Mouse (Mus musculus) CD4-positive, CD25-positive, alpha-beta regulatory T cell (primary cell): ENCODE results near the gene Krtap4-13. TPM values are rescaled to one million over a fixed set of nuclear protein-coding genes. Genes with fewer than 3 reads are reported as not detected.

Experiments used
- polyA plus RNA-seq: library from polyadenylated mRNA; unstranded; fragments of 100-300 nt; shearing (Covaris generic); gene quantifications from one replicate; pipeline ENCODE4 v1.2.1, GENCODE M21; 2017

Gene Krtap4-13
- polyA plus RNA-seq: not detected

DNA sequence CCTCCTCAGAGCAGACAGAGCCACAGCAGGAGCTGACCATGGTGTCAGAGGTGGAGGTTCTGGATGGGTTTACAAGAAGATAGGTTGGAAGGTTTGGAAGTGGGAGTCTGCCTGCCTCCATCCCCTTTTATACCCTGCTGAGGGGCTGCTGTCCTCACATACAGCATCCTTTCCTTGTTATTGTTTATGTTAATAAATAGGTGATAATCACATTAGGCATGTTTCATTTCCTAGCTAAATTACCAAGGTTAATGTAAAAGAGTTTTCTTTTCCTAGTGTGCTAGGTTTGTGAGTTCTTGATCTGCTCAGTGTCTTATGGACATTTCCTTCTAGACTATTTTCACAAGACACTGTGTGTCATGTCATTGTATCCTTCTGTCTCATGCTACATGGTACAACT lies at the start of gene Krtap4-13:
Krtap4-13 (minus strand) TSS at position 101 of the 400 bp plus-strand sequence.

DNA sequence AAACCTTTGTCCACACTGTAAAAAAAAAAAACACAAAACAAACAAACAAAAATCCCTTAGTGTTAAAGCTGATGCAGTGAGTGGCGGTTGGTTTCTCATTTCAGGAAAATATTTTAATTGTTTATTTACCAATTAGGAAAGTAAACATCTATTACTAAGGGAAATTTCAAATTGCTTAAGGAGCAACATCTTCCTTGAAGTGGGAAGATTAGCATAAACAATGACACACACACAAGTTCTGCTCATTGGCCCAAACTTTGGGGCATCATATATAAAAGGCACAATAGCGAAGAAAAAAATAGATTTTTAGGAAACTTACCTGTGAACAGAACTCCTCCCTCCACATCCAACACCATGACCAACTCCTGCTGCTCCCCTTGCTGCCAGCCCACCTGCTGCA lies 47.9 kb upstream of the Krtap4-13 start, which contains the start of gene Gm11568:
Gm11568 (plus strand) TSS at position 301 of the 400 bp plus-strand sequence.

DNA sequence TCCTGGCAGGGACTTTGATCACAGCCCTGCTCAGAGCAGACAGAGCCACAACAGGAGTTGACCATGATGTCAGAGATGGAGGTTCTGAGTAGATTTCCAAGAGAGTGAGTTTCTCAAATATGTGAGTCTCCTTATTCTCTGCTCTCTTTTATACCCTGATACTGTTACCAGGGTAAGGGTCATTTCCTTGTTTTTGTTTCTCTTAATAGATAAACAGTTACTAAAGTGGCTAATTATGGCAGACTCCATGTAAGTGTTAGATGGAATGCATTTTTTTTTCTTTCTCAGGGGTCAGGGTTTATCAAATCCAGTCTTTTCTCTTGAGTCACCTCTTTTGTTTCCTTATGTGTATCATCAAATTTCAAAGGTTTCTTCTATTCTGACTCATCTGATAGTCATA lies 41.8 kb upstream of the Krtap4-13 start, which contains the start of gene Krtap4-16:
Krtap4-16 (minus strand) TSS at position 101 of the 400 bp plus-strand sequence.

DNA sequence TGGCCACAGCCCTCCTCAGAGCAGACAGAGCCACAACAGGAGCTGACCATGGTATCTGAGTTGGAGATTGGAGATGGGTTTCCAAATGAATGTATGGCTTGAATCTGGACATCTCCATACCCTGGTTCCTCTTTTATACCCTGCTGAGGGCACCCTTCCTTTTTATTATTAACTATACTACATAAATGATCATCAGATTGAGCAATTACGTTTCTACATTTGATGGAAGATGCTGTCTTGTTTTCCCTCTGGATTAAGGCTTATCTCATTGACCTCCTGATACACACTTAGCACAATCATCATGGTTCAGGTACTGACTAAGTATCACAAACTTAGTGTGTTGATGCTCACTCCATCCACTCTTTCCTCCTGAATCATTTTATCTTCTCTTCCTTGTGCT lies 28.3 kb upstream of the Krtap4-13 start, which contains the start of gene 2300003K06Rik:
2300003K06Rik (minus strand) TSS at position 101 of the 400 bp plus-strand sequence.

DNA sequence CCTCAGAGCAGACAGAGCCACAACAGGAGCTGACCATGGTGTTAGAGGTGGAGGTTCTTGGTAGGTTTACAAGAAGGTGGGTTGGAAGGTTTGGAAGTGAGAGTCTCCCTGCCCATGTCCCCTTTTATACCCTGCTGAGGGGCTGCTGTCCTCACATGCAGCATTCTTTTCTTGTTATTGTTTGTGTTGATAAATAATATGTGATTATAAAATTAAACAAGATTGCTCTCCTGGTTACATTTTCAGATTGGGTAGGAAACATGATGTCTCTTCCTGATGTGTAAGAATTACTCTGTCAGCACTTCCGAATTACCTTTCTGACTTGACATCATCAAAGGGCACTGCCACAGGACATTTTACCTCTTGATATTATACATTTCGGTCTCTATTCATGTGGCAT lies 5.9 kb upstream of the Krtap4-13 start, which contains the start of gene Gm11564:
Gm11564 (minus strand) TSS at position 101 of the 400 bp plus-strand sequence.

DNA sequence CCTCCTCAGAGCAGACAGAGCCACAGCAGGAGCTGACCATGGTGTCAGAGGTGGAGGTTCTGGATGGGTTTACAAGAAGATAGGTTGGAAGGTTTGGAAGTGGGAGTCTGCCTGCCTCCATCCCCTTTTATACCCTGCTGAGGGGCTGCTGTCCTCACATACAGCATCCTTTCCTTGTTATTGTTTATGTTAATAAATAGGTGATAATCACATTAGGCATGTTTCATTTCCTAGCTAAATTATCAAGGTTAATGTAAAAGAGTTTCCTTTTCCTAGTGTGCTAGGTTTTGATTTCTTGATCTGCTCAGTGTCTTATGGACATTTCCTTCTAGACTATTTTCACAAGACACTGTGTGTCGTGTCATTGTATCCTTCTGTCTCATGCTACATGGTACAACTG lies 5.3 kb downstream of the Krtap4-13 start, which contains the start of gene Gm11554:
Gm11554 (minus strand) TSS at position 101 of the 400 bp plus-strand sequence.

DNA sequence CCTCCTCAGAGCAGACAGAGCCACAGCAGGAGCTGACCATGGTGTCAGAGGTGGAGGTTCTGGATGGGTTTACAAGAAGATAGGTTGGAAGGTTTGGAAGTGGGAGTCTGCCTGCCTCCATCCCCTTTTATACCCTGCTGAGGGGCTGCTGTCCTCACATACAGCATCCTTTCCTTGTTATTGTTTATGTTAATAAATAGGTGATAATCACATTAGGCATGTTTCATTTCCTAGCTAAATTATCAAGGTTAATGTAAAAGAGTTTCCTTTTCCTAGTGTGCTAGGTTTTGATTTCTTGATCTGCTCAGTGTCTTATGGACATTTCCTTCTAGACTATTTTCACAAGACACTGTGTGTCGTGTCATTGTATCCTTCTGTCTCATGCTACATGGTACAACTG lies 10.9 kb downstream of the Krtap4-13 start, which contains the start of gene Gm11569:
Gm11569 (minus strand) TSS at position 101 of the 400 bp plus-strand sequence.

DNA sequence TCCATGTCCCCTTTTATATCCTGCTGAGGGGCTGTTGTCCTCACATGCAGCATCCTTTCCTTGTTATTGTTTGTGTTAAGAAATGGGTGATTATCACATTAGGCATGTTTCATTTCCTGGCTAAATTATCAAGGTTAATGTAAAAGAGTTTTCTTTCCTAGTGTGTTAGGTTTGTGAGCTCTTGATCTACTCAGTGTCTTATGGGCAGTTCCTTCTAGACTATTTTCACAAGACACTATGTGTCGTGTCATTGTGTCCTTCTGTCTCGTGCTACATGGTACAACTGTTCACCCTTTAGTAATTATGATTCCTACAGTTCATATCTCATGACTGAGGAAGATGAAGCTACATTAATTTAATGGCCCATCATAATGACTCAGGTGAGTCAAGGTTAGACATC lies 16.3 kb downstream of the Krtap4-13 start, which contains the start of gene Gm11596:
Gm11596 (minus strand) TSS at position 101 of the 400 bp plus-strand sequence.

DNA sequence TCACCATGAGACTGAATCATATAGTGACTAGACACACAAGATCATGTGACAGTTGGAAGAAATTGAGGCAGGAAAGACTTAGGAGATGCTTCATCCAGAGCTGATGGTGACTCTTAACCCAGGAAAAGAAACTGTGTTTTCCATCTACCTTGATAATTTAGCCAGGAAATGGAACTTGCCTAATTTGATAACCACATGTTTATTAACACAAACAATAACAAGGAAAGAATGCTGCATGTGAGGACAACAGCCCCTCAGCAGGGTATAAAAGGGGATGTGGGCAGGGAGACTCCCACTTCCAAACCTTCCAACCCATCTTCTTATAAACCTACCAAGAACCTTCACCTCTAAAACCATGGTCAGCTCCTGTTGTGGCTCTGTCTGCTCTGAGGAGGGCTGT lies 24.8 kb downstream of the Krtap4-13 start, which contains the start of gene Krtap4-9:
Krtap4-9 (plus strand) TSS at position 301 of the 400 bp plus-strand sequence.

DNA sequence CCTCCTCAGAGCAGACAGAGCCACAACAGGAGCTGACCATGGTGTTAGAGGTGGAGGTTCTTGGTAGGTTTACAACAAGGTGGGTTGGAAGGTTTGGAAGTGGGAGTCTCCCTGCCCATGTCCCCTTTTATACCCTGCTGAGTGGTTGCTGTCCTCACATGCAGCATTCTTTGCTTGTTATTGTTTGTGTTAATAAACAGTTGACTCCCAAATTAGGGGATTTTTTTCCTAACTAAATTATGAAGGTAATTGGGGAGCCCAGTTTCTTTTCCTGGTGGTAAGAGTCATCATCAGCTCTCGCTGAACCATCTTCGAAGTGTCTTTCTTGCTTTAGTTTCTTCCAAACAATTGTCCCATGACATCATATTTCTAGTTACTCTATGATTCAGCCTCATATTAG lies 29.1 kb downstream of the Krtap4-13 start, which contains the start of gene Krtap4-8:
Krtap4-8 (minus strand) TSS at position 101 of the 400 bp plus-strand sequence.

DNA sequence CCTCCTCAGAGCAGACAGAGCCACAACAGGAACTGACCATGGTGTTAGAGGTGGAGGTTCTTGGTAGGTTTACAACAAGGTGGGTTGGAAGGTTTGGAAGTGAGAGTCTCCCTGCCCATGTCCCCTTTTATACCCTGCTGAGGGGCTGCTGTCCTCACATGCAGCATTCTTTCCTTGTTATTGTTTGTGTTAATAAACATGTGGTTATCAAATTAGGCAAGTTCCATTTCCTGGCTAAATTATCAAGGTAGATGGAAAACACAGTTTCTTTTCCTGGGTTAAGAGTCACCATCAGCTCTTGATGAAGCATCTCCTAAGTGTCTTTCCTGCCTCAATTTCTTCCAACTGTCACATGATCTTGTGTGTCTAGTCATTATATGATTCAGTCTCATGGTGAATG lies 36.9 kb downstream of the Krtap4-13 start, which contains the start of gene Gm11595:
Gm11595 (minus strand) TSS at position 101 of the 400 bp plus-strand sequence.

Other genes starting within 250 kb of the Krtap4-13 start
- gene Krtap3-1, start 243.3 kb downstream of the Krtap4-13 start, polyA plus RNA-seq: not detected
- not detected for gene Krtap1-5, start 228.9 kb downstream of the Krtap4-13 start, polyA plus RNA-seq
- gene Krtap1-4, start 226.2 kb downstream of the Krtap4-13 start, polyA plus RNA-seq: not detected
- not detected for gene Krtap1-3, start 218.6 kb downstream of the Krtap4-13 start, polyA plus RNA-seq
- not detected for gene Krtap9-3, start 211.8 kb downstream of the Krtap4-13 start, polyA plus RNA-seq
- not detected for gene Gm11938, start 206.6 kb downstream of the Krtap4-13 start, polyA plus RNA-seq
- not detected for gene Gm11937, start 199.7 kb downstream of the Krtap4-13 start, polyA plus RNA-seq
- not detected for gene Krtap2-4, start 195.0 kb downstream of the Krtap4-13 start, polyA plus RNA-seq
- not detected for gene Gm11562, start 189.5 kb downstream of the Krtap4-13 start, polyA plus RNA-seq
- gene Krtap4-1, start 181.7 kb downstream of the Krtap4-13 start, polyA plus RNA-seq: not detected
- not detected for gene Krtap4-2, start 174.8 kb downstream of the Krtap4-13 start, polyA plus RNA-seq
- not detected for gene Krtap4-7, start 165.8 kb downstream of the Krtap4-13 start, polyA plus RNA-seq
- not detected for gene Gm11555, start 159.7 kb downstream of the Krtap4-13 start, polyA plus RNA-seq
- not detected for gene Gm11563, start 150.9 kb downstream of the Krtap4-13 start, polyA plus RNA-seq
- gene Krtap4-6, start 143.9 kb downstream of the Krtap4-13 start, polyA plus RNA-seq: not detected
- not detected for gene Gm14190, start 119.2 kb downstream of the Krtap4-13 start, polyA plus RNA-seq
- gene Gm14180, start 75.6 kb downstream of the Krtap4-13 start, polyA plus RNA-seq: not detected
- gene Gm11595, start 37.0 kb downstream of the Krtap4-13 start, polyA plus RNA-seq: not detected
- gene Krtap4-8, start 29.2 kb downstream of the Krtap4-13 start, polyA plus RNA-seq: not detected
- gene Krtap4-9, start 24.7 kb downstream of the Krtap4-13 start, polyA plus RNA-seq: not detected
- not detected for gene Gm11596, start 16.4 kb downstream of the Krtap4-13 start, polyA plus RNA-seq
- gene Gm11569, start 11.0 kb downstream of the Krtap4-13 start, polyA plus RNA-seq: not detected
- gene Gm11554, start 5.4 kb downstream of the Krtap4-13 start, polyA plus RNA-seq: not detected
- not detected for gene Gm11564, start 5.8 kb upstream of the Krtap4-13 start, polyA plus RNA-seq
- not detected for gene 2300003K06Rik, start 28.2 kb upstream of the Krtap4-13 start, polyA plus RNA-seq
- gene Krtap4-16, start 41.7 kb upstream of the Krtap4-13 start, polyA plus RNA-seq: not detected
- not detected for gene Gm11568, start 48.0 kb upstream of the Krtap4-13 start, polyA plus RNA-seq
- gene Gm11559, start 54.6 kb upstream of the Krtap4-13 start, polyA plus RNA-seq: not detected
- not detected for gene Krtap9-1, start 63.5 kb upstream of the Krtap4-13 start, polyA plus RNA-seq
- gene Gm11567, start 69.3 kb upstream of the Krtap4-13 start, polyA plus RNA-seq: not detected
- not detected for gene Krtap31-1, start 98.0 kb upstream of the Krtap4-13 start, polyA plus RNA-seq
- not detected for gene Gm11565, start 104.9 kb upstream of the Krtap4-13 start, polyA plus RNA-seq
- gene Krtap31-2, start 126.4 kb upstream of the Krtap4-13 start, polyA plus RNA-seq: not detected
- gene Krtap9-5, start 138.6 kb upstream of the Krtap4-13 start, polyA plus RNA-seq: not detected
- not detected for gene Krtap29-1, start 169.2 kb upstream of the Krtap4-13 start, polyA plus RNA-seq
- gene Krtap16-1, start 176.7 kb upstream of the Krtap4-13 start, polyA plus RNA-seq: not detected
- not detected for gene Krtap17-1, start 184.1 kb upstream of the Krtap4-13 start, polyA plus RNA-seq
- not detected for gene Krt33a, start 206.3 kb upstream of the Krtap4-13 start, polyA plus RNA-seq
- not detected for gene Krt33b, start 220.0 kb upstream of the Krtap4-13 start, polyA plus RNA-seq
- gene Krt34, start 231.7 kb upstream of the Krtap4-13 start, polyA plus RNA-seq: not detected
- gene Krt31, start 240.7 kb upstream of the Krtap4-13 start, polyA plus RNA-seq: not detected